Mouse (Mus musculus): Measurements from ENCODE around the gene Kif1bp. TPM values are rescaled to one million over a fixed set of nuclear protein-coding genes. Genes with fewer than 3 reads are reported as not detected.
A peak's percentile ranks its signal among the peaks of the same experiment; 100 is the strongest.
"Not testable (repeated sequence)": the region's sequence is repeated elsewhere in the genome, so short reads cannot be mapped to it uniquely, and the experiment has no call there.

Gene Kif1bp
- total RNA-seq, 2 experiments from 2014 or later, result 29.4 to 30.5 TPM

- H3K4me3 ChIP-seq, result no peak overlapping the region
- TF ChIP-seq CTCF (IDR thresholded peaks at IDR 0.05), result no peak
- intact Hi-C loops (cut with DNase I), result no loop called here
- DNase-seq, result no peak
- H3K27ac ChIP-seq, result no peak overlapping the region
Measured at GRCm38 (mm10) chr10:62583245-62583644, 5.0 kb upstream of the Kif1bp start.

GRCm38 (mm10) chr10:62582701-62583100 is 4.4 kb upstream of the Kif1bp start:
- no peak overlapping the region for H3K27ac ChIP-seq
- intact Hi-C loops (cut with DNase I), result no loop called here
- no peak for DNase-seq
- H3K4me3 ChIP-seq, result no peak overlapping the region
- no peak for TF ChIP-seq CTCF (IDR thresholded peaks at IDR 0.05)

GRCm38 (mm10) chr10:62582263-62582662 is 4.0 kb upstream of the Kif1bp start:
- no peak overlapping the region for H3K4me3 ChIP-seq
- DNase-seq, result no peak
- intact Hi-C loops (cut with DNase I), result no loop called here
- H3K27ac ChIP-seq, result no peak overlapping the region
- no peak for TF ChIP-seq CTCF (IDR thresholded peaks at IDR 0.05)

GRCm38 (mm10) chr10:62579129-62579528 is 872 bp upstream of the Kif1bp start:
- DNase-seq; H3K27ac ChIP-seq; H3K4me3 ChIP-seq; intact Hi-C loops (cut with DNase I): not testable (repeated sequence)

GRCm38 (mm10) chr10:62577673-62578337 is 452 bp downstream of the Kif1bp start:
- no peak for DNase-seq
- intact Hi-C loops (cut with DNase I), result no loop called here
- peak overlapping the region; percentile 91 for H3K27ac ChIP-seq
- TF ChIP-seq CTCF (IDR thresholded peaks at IDR 0.05), result no peak
- peak overlapping the region; percentile 83 for H3K4me3 ChIP-seq

GRCm38 (mm10) chr10:62575001-62575400 is 3.3 kb downstream of the Kif1bp start:
- no peak for TF ChIP-seq CTCF (IDR thresholded peaks at IDR 0.05)

GRCm38 (mm10) chr10:62570126-62570871 is 8.0 kb downstream of the Kif1bp start:
- Histone ChIP-seq H3K4me3 (no peak overlapping the region), H3K27ac (no peak overlapping the region)
- intact Hi-C loops (cut with DNase I), result no loop called here
- no peak for TF ChIP-seq CTCF (IDR thresholded peaks at IDR 0.05)
- DNase-seq, result no peak

More at GRCm38 (mm10) chr10:62575001-62575400, 3.3 kb downstream of the Kif1bp start:
- no peak overlapping the region for H3K27ac ChIP-seq
- H3K4me3 ChIP-seq, result no peak overlapping the region
- no peak for DNase-seq
- intact Hi-C loops (cut with DNase I), result no loop called here

- DNase-seq, result no peak
- Histone ChIP-seq H3K4me3 (no peak overlapping the region), H3K27ac (no peak overlapping the region)
- intact Hi-C loops (cut with DNase I), result no loop called here
- no peak for TF ChIP-seq CTCF (IDR thresholded peaks at IDR 0.05)
Measured at GRCm38 (mm10) chr10:62568861-62569260, 9.4 kb downstream of the Kif1bp start.

GRCm38 (mm10) chr10:62557736-62558135 is 20.5 kb downstream of the Kif1bp start:
- intact Hi-C loops (cut with DNase I), result no loop called here
- DNase-seq, result no peak
- H3K27ac ChIP-seq, result no peak overlapping the region
- TF ChIP-seq CTCF (IDR thresholded peaks at IDR 0.05), result peak; percentile 45
- H3K4me3 ChIP-seq, result no peak overlapping the region

GRCm38 (mm10) chr10:62556558-62556901 is 21.7 kb downstream of the Kif1bp start:
- no peak for TF ChIP-seq CTCF (IDR thresholded peaks at IDR 0.05)
- Histone ChIP-seq H3K4me3 (no peak overlapping the region), H3K27ac (no peak overlapping the region)
- intact Hi-C loops (cut with DNase I), result no loop called here
- DNase-seq, result no peak

GRCm38 (mm10) chr10:62555705-62556557 is 22.3 kb downstream of the Kif1bp start:
- no peak for TF ChIP-seq CTCF (IDR thresholded peaks at IDR 0.05)
- H3K27ac ChIP-seq, result no peak overlapping the region
- H3K4me3 ChIP-seq, result no peak overlapping the region
- intact Hi-C loops (cut with DNase I), result no loop called here
- DNase-seq, result no peak

- no peak for DNase-seq
- intact Hi-C loops (cut with DNase I), result no loop called here
- no peak for TF ChIP-seq CTCF (IDR thresholded peaks at IDR 0.05)
- H3K27ac ChIP-seq, result no peak overlapping the region
- no peak overlapping the region for H3K4me3 ChIP-seq
Measured at GRCm38 (mm10) chr10:62553611-62554091, 24.6 kb downstream of the Kif1bp start.
